Mouse (Mus musculus): ENCODE data around the gene Elmod2. TPM values are rescaled to one million over a fixed set of nuclear protein-coding genes. Genes with fewer than 3 reads are reported as not detected.
"Not testable (repeated sequence)": the region's sequence is repeated elsewhere in the genome, so short reads cannot be mapped to it uniquely, and the experiment has no call there.

Elmod2 gene
- polyA plus RNA-seq, 1 experiment from 2014 or later: 17.7 TPM

GRCm38 (mm10) chr8:83332864-83333263 is 578 bp upstream of the Elmod2 start:
- Histone ChIP-seq H3K4me1 (ENCODE audit: control insufficient read depth, insufficient read depth, low read length) (no peaks in the 10 kb centered on the region), H3K36me3 (ENCODE audit: control insufficient read depth, insufficient read depth, low read length) (peaks cover under 1% of the 10 kb centered on the region; the same call in 1 of the 2 replicates), H3K4me3 (ENCODE audit: low read length) (peak overlapping the region; percentile 92), H3K9me3 (ENCODE audit: control insufficient read depth, low read length) (no peaks in the 10 kb centered on the region), H3K4me2 (replicated peaks; ENCODE audit: low read depth, low read length) (peak overlapping the region; percentile 94), H3K27me3 (ENCODE audit: control insufficient read depth, insufficient read depth, low read length) (no peaks in the 10 kb centered on the region), H3K27ac (ENCODE audit: low read depth, low read length) (no peak overlapping the region), H3K9ac (ENCODE audit: low read depth, low read length) (peak overlapping the region; percentile 40; the same call in 1 of the 2 replicates)
- ATAC-seq (ENCODE audit: low FRiP score, low TSS enrichment): no peak
- 7% methylated on average over 7 of the region's 7 CpGs for WGBS

DNA sequence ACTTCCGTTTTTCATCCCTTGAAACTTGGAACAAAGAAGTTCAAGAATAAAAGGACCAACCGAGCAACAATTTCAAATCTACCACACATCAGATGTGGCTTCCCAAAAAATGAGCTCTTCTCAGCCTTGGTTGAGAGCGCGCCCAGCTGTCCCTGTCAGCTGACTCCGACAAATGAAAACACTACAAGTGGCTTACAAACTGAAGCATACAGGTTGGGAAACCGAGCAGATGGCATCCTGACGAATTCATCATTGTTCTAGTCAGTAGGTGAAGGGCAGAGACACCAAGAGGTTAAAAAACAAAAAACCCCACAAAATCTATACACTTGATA is 753 bp downstream of the Elmod2 start:
- no peak for ATAC-seq (ENCODE audit: low FRiP score, low TSS enrichment)
- Histone ChIP-seq H3K9me3 (ENCODE audit: control insufficient read depth, low read length) (no peaks in the 10 kb centered on the region), H3K27me3 (ENCODE audit: control insufficient read depth, insufficient read depth, low read length) (no peaks in the 10 kb centered on the region), H3K36me3 (ENCODE audit: control insufficient read depth, insufficient read depth, low read length) (peaks cover 6% of the 10 kb centered on the region; the same call in 1 of the 2 replicates), H3K4me1 (ENCODE audit: control insufficient read depth, insufficient read depth, low read length) (no peaks in the 10 kb centered on the region), H3K27ac (ENCODE audit: low read depth, low read length) (no peak overlapping the region), H3K4me3 (ENCODE audit: low read length) (peak overlapping the region; percentile 92), H3K4me2 (replicated peaks; ENCODE audit: low read depth, low read length) (peak overlapping the region; percentile 94), H3K9ac (ENCODE audit: low read depth, low read length) (peak overlapping the region; percentile 81)
- WGBS: 11% methylated on average over 7 of the region's 7 CpGs

GRCm38 (mm10) chr8:83327889-83328288 is 4.4 kb downstream of the Elmod2 start:
- Histone ChIP-seq H3K9ac (ENCODE audit: low read depth, low read length) (no peak overlapping the region), H3K27me3 (ENCODE audit: control insufficient read depth, insufficient read depth, low read length) (no peaks in the 10 kb centered on the region), H3K36me3 (ENCODE audit: control insufficient read depth, insufficient read depth, low read length) (peaks cover 8% of the 10 kb centered on the region; the same call in 1 of the 2 replicates), H3K4me1 (ENCODE audit: control insufficient read depth, insufficient read depth, low read length) (no peaks in the 10 kb centered on the region), H3K4me3 (ENCODE audit: low read length) (no peak overlapping the region), H3K9me3 (ENCODE audit: control insufficient read depth, low read length) (no peaks in the 10 kb centered on the region), H3K4me2 (replicated peaks; ENCODE audit: low read depth, low read length) (no peak overlapping the region), H3K27ac (ENCODE audit: low read depth, low read length) (no peak overlapping the region)
- WGBS: 93% methylated on average over 5 of the region's 5 CpGs
- ATAC-seq (ENCODE audit: low FRiP score, low TSS enrichment): no peak

DNA sequence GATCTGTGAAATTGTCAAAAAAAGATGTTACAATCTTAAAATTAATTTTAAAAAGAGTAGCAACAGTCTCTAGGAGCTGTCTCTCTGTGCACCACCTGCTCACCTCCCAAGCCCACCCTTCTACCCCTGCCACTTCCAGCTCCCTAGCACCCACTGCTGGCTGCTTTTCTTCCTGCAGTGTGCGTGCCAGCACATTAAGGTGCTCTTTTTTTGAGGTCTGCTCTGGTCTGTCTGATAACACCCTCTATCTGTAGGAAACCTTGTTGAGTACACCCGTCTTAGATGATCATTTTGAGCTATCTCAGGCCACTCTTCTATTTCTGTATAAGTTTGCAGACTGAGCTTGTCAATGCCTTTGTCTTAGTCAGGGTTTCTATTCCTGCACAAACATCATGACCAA is 9.2 kb downstream of the Elmod2 start:
- Histone ChIP-seq H3K27me3 (ENCODE audit: control insufficient read depth, insufficient read depth, low read length) (no peaks in the 10 kb centered on the region), H3K4me1 (ENCODE audit: control insufficient read depth, insufficient read depth, low read length) (no peaks in the 10 kb centered on the region), H3K4me3 (ENCODE audit: low read length) (no peak overlapping the region), H3K36me3 (ENCODE audit: control insufficient read depth, insufficient read depth, low read length) (peaks cover 35% of the 10 kb centered on the region), H3K9me3 (ENCODE audit: control insufficient read depth, low read length) (no peaks in the 10 kb centered on the region), H3K9ac (ENCODE audit: low read depth, low read length) (no peak overlapping the region), H3K4me2 (replicated peaks; ENCODE audit: low read depth, low read length) (no peak overlapping the region), H3K27ac (ENCODE audit: low read depth, low read length) (no peak overlapping the region)
- ATAC-seq (ENCODE audit: low FRiP score, low TSS enrichment): no peak
- 90% methylated on average over 2 of the region's 2 CpGs for WGBS

DNA sequence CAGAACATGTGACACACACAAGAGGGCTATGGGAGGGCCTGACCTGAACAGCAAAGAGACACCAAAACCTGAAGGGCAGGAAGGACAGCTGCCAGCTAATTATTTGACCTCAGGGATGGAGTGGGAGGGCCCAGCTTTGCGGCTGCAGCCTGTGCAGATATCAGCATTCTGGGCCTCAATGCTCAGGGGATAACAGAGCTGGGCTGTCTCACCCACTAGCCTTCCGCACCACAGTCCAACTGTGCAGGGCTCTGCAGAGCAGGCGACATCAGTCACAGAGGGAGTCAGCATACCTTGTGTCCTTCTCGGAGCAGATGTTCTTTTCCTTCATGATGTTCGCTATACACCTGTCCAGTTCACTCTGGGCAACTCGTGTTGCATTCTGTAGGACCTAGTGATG is 9.9 kb downstream of the Elmod2 start:
- Histone ChIP-seq H3K4me2 (replicated peaks; ENCODE audit: low read depth, low read length) (no peak overlapping the region), H3K4me3 (ENCODE audit: low read length) (no peak overlapping the region), H3K27ac (ENCODE audit: low read depth, low read length) (no peak overlapping the region), H3K36me3 (ENCODE audit: control insufficient read depth, insufficient read depth, low read length) (peaks cover 33% of the 10 kb centered on the region), H3K4me1 (ENCODE audit: control insufficient read depth, insufficient read depth, low read length) (no peaks in the 10 kb centered on the region), H3K27me3 (ENCODE audit: control insufficient read depth, insufficient read depth, low read length) (no peaks in the 10 kb centered on the region), H3K9ac (ENCODE audit: low read depth, low read length) (no peak overlapping the region), H3K9me3 (ENCODE audit: control insufficient read depth, low read length) (no peaks in the 10 kb centered on the region)
- no peak for ATAC-seq (ENCODE audit: low FRiP score, low TSS enrichment)
- 92% methylated on average over 6 of the region's 6 CpGs for WGBS

GRCm38 (mm10) chr8:83320543-83320942 is 11.7 kb downstream of the Elmod2 start:
- Histone ChIP-seq H3K27me3 (ENCODE audit: control insufficient read depth, insufficient read depth, low read length) (no peaks in the 10 kb centered on the region), H3K36me3 (ENCODE audit: control insufficient read depth, insufficient read depth, low read length) (peaks cover 48% of the 10 kb centered on the region), H3K4me1 (ENCODE audit: control insufficient read depth, insufficient read depth, low read length) (no peaks in the 10 kb centered on the region), H3K9ac (ENCODE audit: low read depth, low read length) (no peak overlapping the region), H3K27ac (ENCODE audit: low read depth, low read length) (no peak overlapping the region), H3K4me3 (ENCODE audit: low read length) (no peak overlapping the region), H3K4me2 (replicated peaks; ENCODE audit: low read depth, low read length) (no peak overlapping the region), H3K9me3 (ENCODE audit: control insufficient read depth, low read length) (no peaks in the 10 kb centered on the region)
- no peak for ATAC-seq (ENCODE audit: low FRiP score, low TSS enrichment)
- WGBS: 89% methylated on average over 3 of the region's 3 CpGs

DNA sequence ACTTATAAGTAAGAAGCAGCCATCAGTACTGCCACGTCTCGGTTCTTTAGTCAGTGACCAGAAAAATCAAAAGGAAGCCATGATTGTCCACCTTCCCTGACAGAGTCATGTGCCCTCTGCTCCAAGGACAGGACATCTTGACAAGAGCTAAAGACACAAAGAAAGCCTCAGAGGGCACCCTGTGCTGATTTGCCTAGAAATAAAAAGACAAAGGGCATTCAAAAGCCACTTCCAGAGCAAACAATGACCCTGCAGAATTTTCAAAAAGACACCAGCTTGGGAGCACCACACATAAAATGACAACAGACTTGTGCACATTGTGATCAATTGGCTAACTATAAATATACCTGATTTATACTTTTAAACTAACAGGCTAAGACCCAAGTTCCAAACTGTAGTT is 16.6 kb downstream of the Elmod2 start:
- Histone ChIP-seq H3K36me3 (ENCODE audit: control insufficient read depth, insufficient read depth, low read length) (peaks cover 33% of the 10 kb centered on the region), H3K4me1 (ENCODE audit: control insufficient read depth, insufficient read depth, low read length) (no peaks in the 10 kb centered on the region)
- 75% methylated on average over 2 of the region's 2 CpGs for WGBS

DNA sequence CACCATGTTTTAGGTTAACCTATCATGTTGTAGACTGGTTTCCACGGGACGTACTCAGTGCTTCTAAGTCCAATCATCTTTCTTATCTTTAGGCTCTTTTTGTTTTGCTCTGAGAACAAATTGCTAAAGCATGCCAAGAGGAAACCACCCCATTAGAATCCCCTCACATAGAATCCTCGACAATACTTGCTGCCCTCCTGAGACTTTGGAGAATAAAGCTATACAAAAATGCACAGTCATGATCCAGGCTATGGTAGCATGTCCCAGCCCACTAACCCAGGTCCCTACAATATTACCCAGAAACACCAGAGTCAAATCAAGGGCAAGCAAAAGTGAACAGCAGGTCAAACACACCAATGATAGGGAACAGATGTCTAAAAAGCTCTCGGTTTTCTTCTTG is 17.2 kb downstream of the Elmod2 start:
- H3K27me3 ChIP-seq (ENCODE audit: control insufficient read depth, insufficient read depth, low read length); H3K4me2 ChIP-seq (replicated peaks; ENCODE audit: low read depth, low read length); ATAC-seq (ENCODE audit: low FRiP score, low TSS enrichment); H3K9ac ChIP-seq (ENCODE audit: low read depth, low read length); H3K4me3 ChIP-seq (ENCODE audit: low read length); H3K9me3 ChIP-seq (ENCODE audit: control insufficient read depth, low read length); H3K4me1 ChIP-seq (ENCODE audit: control insufficient read depth, insufficient read depth, low read length); H3K27ac ChIP-seq (ENCODE audit: low read depth, low read length): not testable (repeated sequence)
- WGBS: 86% methylated on average over 4 of the region's 4 CpGs
- H3K36me3 ChIP-seq (ENCODE audit: control insufficient read depth, insufficient read depth, low read length): peaks cover 31% of the 10 kb centered on the region

More for the DNA sequence above, 16.6 kb downstream of the Elmod2 start:
- no peak for ATAC-seq (ENCODE audit: low FRiP score, low TSS enrichment)
- H3K27ac ChIP-seq (ENCODE audit: low read depth, low read length): no peak overlapping the region
- no peaks in the 10 kb centered on the region for H3K27me3 ChIP-seq (ENCODE audit: control insufficient read depth, insufficient read depth, low read length)
- H3K4me2 ChIP-seq (replicated peaks; ENCODE audit: low read depth, low read length): no peak overlapping the region
- H3K9ac ChIP-seq (ENCODE audit: low read depth, low read length): no peak overlapping the region
- no peaks in the 10 kb centered on the region for H3K9me3 ChIP-seq (ENCODE audit: control insufficient read depth, low read length)
- no peak overlapping the region for H3K4me3 ChIP-seq (ENCODE audit: low read length)

DNA sequence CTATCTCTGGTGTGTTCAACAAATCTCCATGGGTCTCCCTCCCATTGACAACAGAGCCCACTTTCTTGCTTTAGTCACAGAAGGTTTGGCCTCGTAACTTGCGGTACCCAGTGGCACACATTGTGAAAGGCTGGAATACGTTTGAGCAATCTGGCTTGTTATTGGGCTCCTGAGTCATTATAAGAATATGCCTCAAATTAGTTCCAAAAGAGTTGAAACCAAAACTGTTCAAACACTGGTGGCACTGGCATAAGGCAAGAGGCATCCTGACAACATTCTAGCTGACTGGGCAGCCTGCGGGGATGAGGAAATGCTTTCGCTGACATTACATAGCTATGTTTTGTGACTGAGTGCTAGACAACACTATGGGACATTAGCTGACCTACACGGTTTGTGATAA is 22.4 kb downstream of the Elmod2 start:
- Histone ChIP-seq H3K4me2 (replicated peaks; ENCODE audit: low read depth, low read length) (no peak overlapping the region), H3K27ac (ENCODE audit: low read depth, low read length) (no peak overlapping the region), H3K4me1 (ENCODE audit: control insufficient read depth, insufficient read depth, low read length) (no peaks in the 10 kb centered on the region), H3K4me3 (ENCODE audit: low read length) (no peak overlapping the region), H3K27me3 (ENCODE audit: control insufficient read depth, insufficient read depth, low read length) (no peaks in the 10 kb centered on the region), H3K9ac (ENCODE audit: low read depth, low read length) (no peak overlapping the region), H3K36me3 (ENCODE audit: control insufficient read depth, insufficient read depth, low read length) (no peaks in the 10 kb centered on the region), H3K9me3 (ENCODE audit: control insufficient read depth, low read length) (no peaks in the 10 kb centered on the region)
- ATAC-seq (ENCODE audit: low FRiP score, low TSS enrichment): no peak
- 94% methylated on average over 6 of the region's 6 CpGs for WGBS

DNA sequence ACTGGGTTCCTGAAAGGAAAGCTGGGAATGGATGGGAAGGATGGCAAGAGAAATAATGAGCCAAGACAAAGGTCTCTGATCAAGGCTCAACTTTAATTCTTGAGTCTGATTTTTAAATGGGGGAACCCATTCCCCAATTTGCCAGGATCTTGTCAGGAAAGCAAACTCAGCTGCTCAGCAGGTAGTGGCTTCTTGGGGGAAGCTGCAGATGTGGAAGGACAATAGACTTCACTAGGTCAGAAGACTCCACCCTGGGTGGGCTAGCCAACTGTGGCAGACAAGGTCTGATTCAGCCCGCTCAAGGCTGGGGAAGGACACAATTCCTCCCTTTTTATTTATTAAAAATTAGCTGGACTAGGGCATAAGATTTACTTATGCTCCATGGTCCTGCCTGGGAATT is 27.3 kb downstream of the Elmod2 start:
- Histone ChIP-seq H3K4me2 (replicated peaks; ENCODE audit: low read depth, low read length) (no peak overlapping the region), H3K4me3 (ENCODE audit: low read length) (no peak overlapping the region), H3K4me1 (ENCODE audit: control insufficient read depth, insufficient read depth, low read length) (no peaks in the 10 kb centered on the region), H3K36me3 (ENCODE audit: control insufficient read depth, insufficient read depth, low read length) (no peaks in the 10 kb centered on the region), H3K9me3 (ENCODE audit: control insufficient read depth, low read length) (no peaks in the 10 kb centered on the region), H3K27ac (ENCODE audit: low read depth, low read length) (no peak overlapping the region), H3K27me3 (ENCODE audit: control insufficient read depth, insufficient read depth, low read length) (no peaks in the 10 kb centered on the region), H3K9ac (ENCODE audit: low read depth, low read length) (no peak overlapping the region)
- WGBS: 93% methylated on average over 1 of the region's 1 CpGs
- no peak for ATAC-seq (ENCODE audit: low FRiP score, low TSS enrichment)
